Mouse (Mus musculus): Measurements from ENCODE around the gene Lce3f. TPM values are rescaled to one million over a fixed set of nuclear protein-coding genes. Genes with fewer than 3 reads are reported as not detected.

Gene Lce3f
- polyA plus RNA-seq (2014; fragmentation: Nextera tagmentation; extraction: Ambion mirVana): 3.2 and 11.5 TPM in 2 replicates

DNA sequence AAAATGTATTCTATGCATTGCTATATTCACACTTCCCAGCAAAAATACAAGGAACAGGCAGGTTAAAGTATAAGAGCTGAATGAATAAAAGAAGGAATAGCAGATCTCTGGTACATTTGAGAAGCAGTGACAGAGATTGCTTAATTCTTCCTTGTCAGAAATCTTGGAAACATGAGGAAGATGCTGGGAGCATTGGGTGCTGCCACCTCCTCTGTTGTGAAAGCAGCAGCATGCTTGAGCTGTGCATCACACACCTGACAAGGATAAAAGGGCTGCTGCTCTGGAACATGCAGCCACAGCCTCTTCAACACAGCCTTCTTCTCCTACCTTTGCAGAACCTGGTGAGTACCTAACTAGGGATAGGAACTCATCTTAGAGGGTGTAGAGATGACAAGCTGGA is at the start of gene Lce3f:
TSS of gene Lce3f (plus strand) at position 301 of the 400 bp plus-strand sequence.
- no peak for ATAC-seq (ENCODE audit: low read depth)
- no peaks in the 10 kb centered on the region for H3K27me3 ChIP-seq (replicated peaks; ENCODE audit: control insufficient read depth, insufficient read depth, low read length)
- no peaks in the 10 kb centered on the region for H3K4me1 ChIP-seq (ENCODE audit: control insufficient read depth, insufficient read depth, low read length)
- H3K4me3 ChIP-seq (ENCODE audit: low read depth, low read length): no peak within 1 kb of the TSS
- no peak within 1 kb of the TSS for H3K9ac ChIP-seq (ENCODE audit: low read depth, low read length)
- H3K4me2 ChIP-seq (ENCODE audit: low read depth, low read length): no peak within 1 kb of the TSS
- DNase-seq (ENCODE audit: low spot score): no peak
- H3K27ac ChIP-seq (replicated peaks; ENCODE audit: low read depth, low read length): no peak within 1 kb of the TSS
- no peaks in the 10 kb centered on the region for H3K36me3 ChIP-seq (ENCODE audit: control insufficient read depth, insufficient read depth, low read length)
- no peaks in the 10 kb centered on the region for H3K9me3 ChIP-seq (ENCODE audit: control insufficient read depth, low read length)

DNA sequence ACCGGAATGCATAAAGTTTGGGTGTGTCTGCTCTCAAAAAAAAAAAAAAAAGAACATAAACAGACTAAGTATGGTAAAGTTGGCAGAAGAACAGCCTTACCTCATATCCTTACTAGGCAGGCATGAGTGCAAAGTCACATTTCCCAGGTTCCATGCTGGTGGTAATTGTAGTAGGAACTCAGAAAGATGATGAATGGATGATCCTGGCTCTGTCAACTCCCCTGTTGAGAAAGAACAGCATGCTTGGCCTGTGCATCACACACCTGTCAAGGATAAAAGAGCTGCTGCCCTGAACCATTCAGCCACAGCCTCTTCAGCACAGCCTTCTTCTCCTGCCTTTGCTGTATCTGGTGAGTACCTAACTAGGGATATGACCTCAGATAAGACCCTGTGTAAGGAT is 47.8 kb upstream of the Lce3f start, which contains the start of gene Lce3c:
TSS of gene Lce3c (plus strand) at position 301 of the 400 bp plus-strand sequence.
- 67% methylated on average over 1 of the region's 1 CpGs for WGBS

DNA sequence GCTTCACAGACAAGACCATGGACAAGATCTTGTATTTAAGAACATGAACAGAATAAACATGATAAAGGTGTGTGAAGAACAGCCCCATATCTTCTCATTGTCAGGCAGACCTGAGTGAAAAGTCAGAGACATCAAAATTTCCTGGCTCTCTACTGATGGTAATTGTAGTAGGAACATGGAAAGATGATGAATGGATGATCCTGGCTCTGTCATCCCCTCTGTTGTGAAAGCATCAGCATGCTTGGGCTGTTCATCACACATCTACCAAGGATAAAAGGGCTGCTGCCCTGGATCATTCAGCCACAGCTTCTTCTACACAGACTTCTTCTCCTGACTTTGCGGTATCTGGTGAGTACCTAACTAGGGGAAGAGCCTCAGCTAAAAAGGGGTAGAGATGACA is 34.9 kb upstream of the Lce3f start, which contains the start of gene Lce3d:
TSS of gene Lce3d (plus strand) at position 301 of the 400 bp plus-strand sequence.
- Histone ChIP-seq H3K27ac (replicated peaks; ENCODE audit: low read depth, low read length) (no peak within 1 kb of the TSS), H3K36me3 (ENCODE audit: control insufficient read depth, insufficient read depth, low read length) (no peaks in the 10 kb centered on the region), H3K27me3 (replicated peaks; ENCODE audit: control insufficient read depth, insufficient read depth, low read length) (no peaks in the 10 kb centered on the region), H3K4me2 (ENCODE audit: low read depth, low read length) (no peak within 1 kb of the TSS), H3K9me3 (ENCODE audit: control insufficient read depth, low read length) (no peaks in the 10 kb centered on the region), H3K4me1 (ENCODE audit: control insufficient read depth, insufficient read depth, low read length) (no peaks in the 10 kb centered on the region), H3K4me3 (ENCODE audit: low read depth, low read length) (no peak within 1 kb of the TSS), H3K9ac (ENCODE audit: low read depth, low read length) (no peak within 1 kb of the TSS)
- DNase-seq (ENCODE audit: low spot score) (no peak), ATAC-seq (ENCODE audit: low read depth) (no peak)
- WGBS: 87% methylated on average over 1 of the region's 1 CpGs

More for the DNA sequence above, 47.8 kb upstream of the Lce3f start, which contains the start of gene Lce3c:
- ATAC-seq (ENCODE audit: low read depth): no peak
- Histone ChIP-seq H3K9me3 (ENCODE audit: control insufficient read depth, low read length) (no peaks in the 10 kb centered on the region), H3K36me3 (ENCODE audit: control insufficient read depth, insufficient read depth, low read length) (no peaks in the 10 kb centered on the region), H3K4me1 (ENCODE audit: control insufficient read depth, insufficient read depth, low read length) (no peaks in the 10 kb centered on the region), H3K9ac (ENCODE audit: low read depth, low read length) (no peak within 1 kb of the TSS), H3K27ac (replicated peaks; ENCODE audit: low read depth, low read length) (no peak within 1 kb of the TSS), H3K4me2 (ENCODE audit: low read depth, low read length) (no peak within 1 kb of the TSS), H3K27me3 (replicated peaks; ENCODE audit: control insufficient read depth, insufficient read depth, low read length) (no peaks in the 10 kb centered on the region), H3K4me3 (ENCODE audit: low read depth, low read length) (no peak within 1 kb of the TSS)
- no peak for DNase-seq (ENCODE audit: low spot score)

DNA sequence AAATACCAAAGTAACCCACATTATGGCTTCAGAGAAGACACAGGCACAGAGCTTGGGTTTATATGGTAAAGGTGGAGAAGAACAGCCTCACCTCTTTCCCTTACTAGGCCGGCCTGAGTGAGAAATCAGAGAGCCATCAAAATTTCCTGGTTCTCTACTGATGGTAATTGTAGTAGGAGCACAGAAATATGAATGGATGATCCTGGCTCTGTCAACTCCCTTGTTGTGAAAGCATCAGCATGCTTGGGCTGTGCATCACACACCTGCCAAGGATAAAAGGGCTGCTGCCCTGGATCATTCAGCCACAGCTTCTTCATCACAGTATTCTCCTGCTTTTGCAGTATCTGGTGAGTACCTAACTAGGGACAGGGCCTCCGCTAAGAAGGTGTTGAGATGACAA is 25.3 kb upstream of the Lce3f start, which contains the start of gene Lce3e:
TSS of gene Lce3e (plus strand) at position 301 of the 400 bp plus-strand sequence.
- Histone ChIP-seq H3K9me3 (ENCODE audit: control insufficient read depth, low read length) (no peaks in the 10 kb centered on the region), H3K9ac (ENCODE audit: low read depth, low read length) (no peak within 1 kb of the TSS), H3K4me3 (ENCODE audit: low read depth, low read length) (no peak within 1 kb of the TSS), H3K36me3 (ENCODE audit: control insufficient read depth, insufficient read depth, low read length) (no peaks in the 10 kb centered on the region), H3K4me2 (ENCODE audit: low read depth, low read length) (no peak within 1 kb of the TSS), H3K27ac (replicated peaks; ENCODE audit: low read depth, low read length) (no peak within 1 kb of the TSS), H3K27me3 (replicated peaks; ENCODE audit: control insufficient read depth, insufficient read depth, low read length) (no peaks in the 10 kb centered on the region), H3K4me1 (ENCODE audit: control insufficient read depth, insufficient read depth, low read length) (no peaks in the 10 kb centered on the region)
- WGBS: 90% methylated on average over 2 of the region's 2 CpGs
- no peak for ATAC-seq (ENCODE audit: low read depth)
- no peak for DNase-seq (ENCODE audit: low spot score)

DNA sequence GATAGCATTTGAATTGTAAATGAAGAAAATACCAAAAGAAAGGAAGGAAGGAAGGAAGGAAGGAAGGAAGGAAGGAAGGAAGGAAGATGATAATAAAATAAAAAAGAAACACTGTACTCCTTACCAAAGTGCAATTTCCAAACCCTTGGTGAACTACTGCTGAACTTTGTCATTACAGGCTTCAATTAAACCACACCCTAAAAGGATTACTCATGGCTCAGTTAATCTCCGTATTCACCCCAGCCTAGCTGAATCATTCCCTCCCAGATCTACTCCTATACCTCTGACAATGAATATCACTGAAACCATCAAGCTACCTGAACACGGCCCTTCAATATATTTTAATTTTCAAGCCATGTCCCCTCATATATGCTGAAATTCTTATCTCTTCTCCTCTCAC is 13.5 kb upstream of the Lce3f start:
- DNase-seq (ENCODE audit: low spot score) (no peak), ATAC-seq (ENCODE audit: low read depth) (no peak)
- H3K36me3 ChIP-seq (ENCODE audit: control insufficient read depth, insufficient read depth, low read length): no peaks in the 10 kb centered on the region
- H3K27ac ChIP-seq (replicated peaks; ENCODE audit: low read depth, low read length): no peak overlapping the region
- no peaks in the 10 kb centered on the region for H3K27me3 ChIP-seq (replicated peaks; ENCODE audit: control insufficient read depth, insufficient read depth, low read length)
- 62% methylated on average over 2 of the region's 2 CpGs for WGBS
- no peak overlapping the region for H3K9ac ChIP-seq (ENCODE audit: low read depth, low read length)
- H3K4me1 ChIP-seq (ENCODE audit: control insufficient read depth, insufficient read depth, low read length): no peaks in the 10 kb centered on the region
- no peaks in the 10 kb centered on the region for H3K9me3 ChIP-seq (ENCODE audit: control insufficient read depth, low read length)
- H3K4me3 ChIP-seq (ENCODE audit: low read depth, low read length): no peak overlapping the region
- H3K4me2 ChIP-seq (ENCODE audit: low read depth, low read length): no peak overlapping the region

DNA sequence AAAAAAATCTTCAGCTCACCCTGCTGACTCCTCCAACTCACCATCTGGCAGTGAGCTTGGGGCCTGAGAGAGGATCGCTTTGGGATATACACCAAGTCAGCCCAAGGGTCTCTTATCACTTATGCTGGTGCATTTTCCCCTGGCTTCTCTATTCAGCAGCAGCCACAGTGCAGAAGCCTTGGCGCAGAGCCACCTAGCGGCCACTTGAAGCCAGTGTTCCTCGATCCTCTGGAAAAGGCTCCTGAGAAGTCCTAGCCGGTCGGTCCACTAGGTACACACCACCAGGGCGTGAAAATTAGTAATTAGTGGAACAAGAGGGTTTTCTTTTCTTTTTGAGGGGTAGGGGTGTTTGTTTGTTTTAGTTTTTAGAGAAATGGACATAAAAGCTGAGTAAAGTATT is 6.7 kb downstream of the Lce3f start:
- no peaks in the 10 kb centered on the region for H3K4me1 ChIP-seq (ENCODE audit: control insufficient read depth, insufficient read depth, low read length)
- no peaks in the 10 kb centered on the region for H3K9me3 ChIP-seq (ENCODE audit: control insufficient read depth, low read length)
- no peaks in the 10 kb centered on the region for H3K36me3 ChIP-seq (ENCODE audit: control insufficient read depth, insufficient read depth, low read length)
- no peak overlapping the region for H3K27ac ChIP-seq (replicated peaks; ENCODE audit: low read depth, low read length)
- ATAC-seq (ENCODE audit: low read depth): peak; percentile 79
- no peaks in the 10 kb centered on the region for H3K27me3 ChIP-seq (replicated peaks; ENCODE audit: control insufficient read depth, insufficient read depth, low read length)
- H3K4me2 ChIP-seq (ENCODE audit: low read depth, low read length): no peak overlapping the region
- 4% methylated on average over 7 of the region's 7 CpGs for WGBS
- H3K9ac ChIP-seq (ENCODE audit: low read depth, low read length): no peak overlapping the region
- DNase-seq (ENCODE audit: low spot score): peak; percentile 84
- H3K4me3 ChIP-seq (ENCODE audit: low read depth, low read length): no peak overlapping the region

DNA sequence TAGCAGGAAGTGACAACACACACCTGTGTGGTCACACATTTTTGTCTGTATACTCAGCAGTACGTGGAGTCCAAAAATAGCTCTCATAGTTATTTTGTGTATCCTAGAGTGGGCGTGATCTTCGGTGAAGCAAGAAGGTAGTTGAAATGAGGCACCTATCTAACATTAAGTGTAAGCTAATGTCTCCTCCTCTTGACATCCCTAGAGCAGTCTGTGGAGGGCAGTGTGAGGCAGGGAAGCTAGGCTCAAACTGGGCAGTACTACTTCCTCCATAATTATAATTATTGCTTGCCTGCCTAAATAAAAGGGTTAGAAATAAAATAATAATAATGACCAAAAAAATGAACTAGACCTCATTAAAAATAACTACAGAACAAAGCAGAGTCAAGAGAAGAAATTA is 8.6 kb downstream of the Lce3f start:
- DNase-seq (ENCODE audit: low spot score) (no peak), ATAC-seq (ENCODE audit: low read depth) (no peak)
- H3K4me2 ChIP-seq (ENCODE audit: low read depth, low read length): no peak overlapping the region
- WGBS: 77% methylated on average over 3 of the region's 3 CpGs
- H3K27me3 ChIP-seq (replicated peaks; ENCODE audit: control insufficient read depth, insufficient read depth, low read length): no peaks in the 10 kb centered on the region
- no peak overlapping the region for H3K4me3 ChIP-seq (ENCODE audit: low read depth, low read length)
- H3K36me3 ChIP-seq (ENCODE audit: control insufficient read depth, insufficient read depth, low read length): no peaks in the 10 kb centered on the region
- no peak overlapping the region for H3K9ac ChIP-seq (ENCODE audit: low read depth, low read length)
- H3K9me3 ChIP-seq (ENCODE audit: control insufficient read depth, low read length): no peaks in the 10 kb centered on the region
- no peaks in the 10 kb centered on the region for H3K4me1 ChIP-seq (ENCODE audit: control insufficient read depth, insufficient read depth, low read length)
- H3K27ac ChIP-seq (replicated peaks; ENCODE audit: low read depth, low read length): no peak overlapping the region

DNA sequence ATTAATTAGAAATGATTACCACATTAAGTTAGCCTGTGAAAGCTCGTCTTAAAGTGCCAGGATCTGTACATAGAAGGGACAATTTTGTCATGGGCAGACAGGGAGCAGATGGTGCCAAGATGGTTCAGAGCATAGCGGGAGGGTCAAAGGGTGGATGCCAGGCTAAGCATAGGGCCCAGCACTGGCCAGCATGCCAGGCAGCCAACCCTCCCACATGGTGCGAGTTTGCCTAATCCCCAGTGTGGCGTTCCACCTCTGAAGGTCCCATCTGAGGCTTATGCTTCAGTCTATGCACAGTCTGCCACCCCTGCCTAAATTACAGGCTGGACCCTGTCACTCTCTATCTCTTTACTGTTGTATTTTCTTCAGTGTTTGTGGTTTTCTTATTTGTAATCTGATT is 10.8 kb downstream of the Lce3f start:
- ATAC-seq (ENCODE audit: low read depth) (no peak), DNase-seq (ENCODE audit: low spot score) (no peak)
- Histone ChIP-seq H3K36me3 (ENCODE audit: control insufficient read depth, insufficient read depth, low read length) (no peaks in the 10 kb centered on the region), H3K4me3 (ENCODE audit: low read depth, low read length) (no peak overlapping the region), H3K4me2 (ENCODE audit: low read depth, low read length) (no peak overlapping the region), H3K27me3 (replicated peaks; ENCODE audit: control insufficient read depth, insufficient read depth, low read length) (no peaks in the 10 kb centered on the region), H3K27ac (replicated peaks; ENCODE audit: low read depth, low read length) (no peak overlapping the region), H3K9ac (ENCODE audit: low read depth, low read length) (no peak overlapping the region), H3K9me3 (ENCODE audit: control insufficient read depth, low read length) (no peaks in the 10 kb centered on the region), H3K4me1 (ENCODE audit: control insufficient read depth, insufficient read depth, low read length) (no peaks in the 10 kb centered on the region)
- 71% methylated on average over 4 of the region's 4 CpGs for WGBS

DNA sequence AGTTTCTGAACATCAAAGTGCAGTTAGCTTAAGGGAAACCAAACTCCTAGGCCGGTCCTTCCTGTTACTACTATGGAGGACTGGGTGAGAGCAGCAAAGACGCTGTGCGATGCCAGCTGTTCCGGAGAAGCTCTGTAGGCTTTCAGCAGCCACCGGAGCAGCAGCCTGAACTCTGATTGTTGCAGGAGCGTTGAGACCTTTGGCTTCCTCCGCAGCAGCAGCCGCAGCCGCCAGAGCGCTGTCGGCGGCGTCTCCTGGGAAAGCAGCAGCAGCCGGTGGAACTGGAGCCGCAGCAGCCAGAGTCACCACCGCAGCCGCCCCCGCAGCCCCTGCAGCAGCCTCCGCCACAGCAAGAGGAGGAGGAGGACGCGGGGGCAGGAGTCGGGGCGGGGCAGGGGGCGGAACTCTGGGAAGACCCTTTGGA is 22.4 kb downstream of the Lce3f start:
- Histone ChIP-seq H3K27ac (replicated peaks; ENCODE audit: low read depth, low read length) (peak overlapping the region; percentile 53; the same call in 1 of the 2 replicates), H3K9me3 (ENCODE audit: control insufficient read depth, low read length) (no peaks in the 10 kb centered on the region), H3K4me2 (ENCODE audit: low read depth, low read length) (peak overlapping the region; percentile 87), H3K4me3 (ENCODE audit: low read depth, low read length) (peak overlapping the region; percentile 46), H3K4me1 (ENCODE audit: control insufficient read depth, insufficient read depth, low read length) (0 out of 2 replicates have a peak, but pooled peaks cover 3% of the 10 kb centered on the region), H3K27me3 (replicated peaks; ENCODE audit: control insufficient read depth, insufficient read depth, low read length) (no peaks in the 10 kb centered on the region; the same call in 1 of the 2 replicates), H3K36me3 (ENCODE audit: control insufficient read depth, insufficient read depth, low read length) (no peaks in the 10 kb centered on the region), H3K9ac (ENCODE audit: low read depth, low read length) (peak overlapping the region; percentile 64)
- WGBS: 2% methylated on average over 19 of the region's 24 CpGs
- peak; percentile 83 for DNase-seq (ENCODE audit: low spot score)
- peak; percentile 92 for ATAC-seq (ENCODE audit: low read depth)
